Mouse (Mus musculus): ENCODE measurements around the gene Exoc4. TPM values are rescaled to one million over a fixed set of nuclear protein-coding genes. Genes with fewer than 3 reads are reported as not detected.

The Exoc4 gene
- polyA plus RNA-seq, 1 experiment from 2014 or later, result 40.5 TPM

Other genes starting within 250 kb of the Exoc4 start
- gene Chchd3, start 188.8 kb upstream of the Exoc4 start, polyA plus RNA-seq (2016; fragmentation: Nextera tagmentation; extraction: Ambion mirVana), result 173 and 177 TPM in 2 replicates